Mouse (Mus musculus) liver, adult 2 months (tissue): ENCODE results near the gene Tsc2.

Source experiments
- CTCF ChIP-seq: fragments of 200-500 bp; IDR thresholded peaks from 2 replicates; pipeline ENCODE4 v1.5.1; 2011; ENCODE audit warnings: low read depth, low read length, control low read depth
- POLR2A ChIP-seq: fragments of 200-500 bp; IDR thresholded peaks from 2 replicates; pipeline ENCODE4 v1.6.1; 2011; ENCODE audit warnings: low read length, control low read depth; ENCODE audit not compliant: insufficient read depth; ENCODE audit errors: extremely low read depth

- TF ChIP-seq POLR2A (no peak), CTCF (no peak)
These were observed 25.8 kb upstream of the Tsc2 start, which contains the start of gene Npw for GRCm38 (mm10) chr17:24658017-24658758.
